In genomic region chr11:117332242-117333149, GRCm38 (mm10) we compare ENCODE assay signal across 8 mouse cellular contexts.
DNase-seq lines count a peak whose midpoint lies in the region; ATAC-seq and TF ChIP-seq lines count a peak whose summit lies in the region.

No protein-coding gene starts in this region.

- WGBS in heart, embryonic 12.5 days = under 1% methylated on average over 37 of the region's 37 CpGs
- 17% methylated on average over 37 of the region's 37 CpGs for WGBS in lung, adult 2 months
- WGBS in neural tube, embryonic 14.5 days = under 1% methylated on average over 37 of the region's 37 CpGs

- H3K4me2 ChIP-seq in heart, embryonic 12.5 days = peak overlapping the region; percentile 85
- H3K4me2 ChIP-seq in neural tube, embryonic 14.5 days (ENCODE audit: low read depth, low read length) = peak overlapping the region; percentile 58

- H3K27me3 ChIP-seq in heart, embryonic 12.5 days (replicated peaks) = no peaks in the 10 kb centered on the region
- no peaks in the 10 kb centered on the region for H3K27me3 ChIP-seq in neural tube, embryonic 14.5 days (ENCODE audit: control insufficient read depth, insufficient read depth, low read length)

- TF ChIP-seq POLR2A in lung, adult 2 months (IDR thresholded peaks at IDR 0.05; ENCODE audit: borderline replicate concordance, extremely low read depth, low read depth, low read length) = 0 out of 2 replicates have a peak, but pooled peaks have one; percentile 23

- peak; percentile 36 for ATAC-seq in common myeloid progenitor, adult 5-6 weeks (replicated peaks; ENCODE audit: low read depth, poor library complexity, severe bottlenecking)
- ATAC-seq in heart, embryonic 12.5 days (ENCODE audit: insufficient number of reproducible peaks, low FRiP score) = peak; percentile 81
- ATAC-seq in neural tube, embryonic 14.5 days (ENCODE audit: low read depth) = peak; percentile 92

- H3K4me1 ChIP-seq in heart, embryonic 12.5 days (replicated peaks) = peaks cover 71% of the 10 kb centered on the region
- peaks cover 28% of the 10 kb centered on the region for H3K4me1 ChIP-seq in lung, adult 2 months (ENCODE audit: control insufficient read depth, insufficient read depth, low read length)
- peaks cover 33% of the 10 kb centered on the region for H3K4me1 ChIP-seq in neural tube, embryonic 14.5 days (ENCODE audit: control insufficient read depth, insufficient read depth, low read length)

- H3K36me3 ChIP-seq in heart, embryonic 12.5 days = no peaks in the 10 kb centered on the region
- no peaks in the 10 kb centered on the region for H3K36me3 ChIP-seq in neural tube, embryonic 14.5 days (ENCODE audit: control insufficient read depth, insufficient read depth, low read length)

- TF ChIP-seq CTCF in lung, adult 2 months (IDR thresholded peaks at IDR 0.05; ENCODE audit: insufficient read depth, low read length) = no peak

- peak; percentile 50 for DNase-seq in urinary bladder, postnatal 25 days (ENCODE audit: low spot score)
- no peak for DNase-seq in urinary bladder, adult 18-20 months (ENCODE audit: low spot score in 2 of 2)
- DNase-seq in kidney, postnatal 4 days = peak; percentile 85 to 89
- peak; percentile 56 for DNase-seq in lung, adult 2 months
- peak; percentile 85 for DNase-seq in thymus, postnatal 25 days

- peak overlapping the region; percentile 62 for H3K4me3 ChIP-seq in heart, embryonic 12.5 days
- H3K4me3 ChIP-seq in lung, adult 2 months (replicated peaks; ENCODE audit: extremely low read depth, low read depth, low read length) = peak overlapping the region; percentile 56
- peak overlapping the region; percentile 44 for H3K4me3 ChIP-seq in neural tube, embryonic 14.5 days (ENCODE audit: low read depth, low read length)

- H3K9ac ChIP-seq in heart, embryonic 12.5 days = peak overlapping the region; percentile 75
- H3K9ac ChIP-seq in neural tube, embryonic 14.5 days (replicated peaks; ENCODE audit: low read depth, low read length) = peak overlapping the region; percentile 79

- peak overlapping the region; percentile 84 for H3K27ac ChIP-seq in heart, embryonic 12.5 days (ENCODE audit: poor library complexity, severe bottlenecking)
- H3K27ac ChIP-seq in neural tube, embryonic 14.5 days (ENCODE audit: low read depth, low read length) = peak overlapping the region; percentile 88

- no peaks in the 10 kb centered on the region for H3K9me3 ChIP-seq in heart, embryonic 12.5 days (replicated peaks)
- no peaks in the 10 kb centered on the region for H3K9me3 ChIP-seq in neural tube, embryonic 14.5 days (ENCODE audit: control insufficient read depth, low read length)

Comparison
In these comparisons a context has a peak if more than half of its experiments do, and no peak if none do; other contexts are left out.
1. DNase-seq: peak in urinary bladder, postnatal 25 days (single experiment), kidney, postnatal 4 days (2 of 2), lung, adult 2 months (single experiment) and thymus, postnatal 25 days (single experiment); none in urinary bladder, adult 18-20 months (0 of 2).
2. ATAC-seq: peak in every context shown above with its lines; median percentile 92 in neural tube, embryonic 14.5 days; 81 in heart, embryonic 12.5 days; 36 in common myeloid progenitor, adult 5-6 weeks.
3. Peak in every context shown above with its lines, with median percentiles within 50 percentile points of each other: H3K4me3 ChIP-seq.